Mouse (Mus musculus): ENCODE results near the gene Teddm3. TPM values are rescaled to one million over a fixed set of nuclear protein-coding genes. Genes with fewer than 3 reads are reported as not detected.
"Not testable (repeated sequence)": the region's sequence is repeated elsewhere in the genome, so short reads cannot be mapped to it uniquely, and the experiment has no call there.

Teddm3 gene
- polyA plus RNA-seq, 1 experiment from 2014 or later = not detected

GRCm38 (mm10) chr16:21149896-21150295 is 3.9 kb downstream of the Teddm3 start:
- peaks cover 5% of the 10 kb centered on the region; the same call in 1 of the 2 replicates for H3K4me1 ChIP-seq (replicated peaks)
- H3K9ac ChIP-seq = no peak overlapping the region
- no peaks in the 10 kb centered on the region for H3K9me3 ChIP-seq (replicated peaks)
- no peak for ATAC-seq (ENCODE audit: insufficient number of reproducible peaks, low FRiP score)
- H3K27ac ChIP-seq (ENCODE audit: poor library complexity, severe bottlenecking) = no peak overlapping the region
- H3K4me3 ChIP-seq = no peak overlapping the region
- no peak overlapping the region for H3K4me2 ChIP-seq
- H3K27me3 ChIP-seq (replicated peaks) = no peaks in the 10 kb centered on the region
- H3K36me3 ChIP-seq = no peaks in the 10 kb centered on the region

- not testable (repeated sequence) for H3K9ac ChIP-seq; ATAC-seq (ENCODE audit: insufficient number of reproducible peaks, low FRiP score); H3K4me3 ChIP-seq; H3K9me3 ChIP-seq (replicated peaks); H3K4me2 ChIP-seq; H3K27me3 ChIP-seq (replicated peaks); H3K36me3 ChIP-seq; H3K4me1 ChIP-seq (replicated peaks); H3K27ac ChIP-seq (ENCODE audit: poor library complexity, severe bottlenecking)
- WGBS = 82% methylated on average over 1 of the region's 1 CpGs
Measured at GRCm38 (mm10) chr16:21148451-21148850, 5.3 kb downstream of the Teddm3 start.

DNA sequence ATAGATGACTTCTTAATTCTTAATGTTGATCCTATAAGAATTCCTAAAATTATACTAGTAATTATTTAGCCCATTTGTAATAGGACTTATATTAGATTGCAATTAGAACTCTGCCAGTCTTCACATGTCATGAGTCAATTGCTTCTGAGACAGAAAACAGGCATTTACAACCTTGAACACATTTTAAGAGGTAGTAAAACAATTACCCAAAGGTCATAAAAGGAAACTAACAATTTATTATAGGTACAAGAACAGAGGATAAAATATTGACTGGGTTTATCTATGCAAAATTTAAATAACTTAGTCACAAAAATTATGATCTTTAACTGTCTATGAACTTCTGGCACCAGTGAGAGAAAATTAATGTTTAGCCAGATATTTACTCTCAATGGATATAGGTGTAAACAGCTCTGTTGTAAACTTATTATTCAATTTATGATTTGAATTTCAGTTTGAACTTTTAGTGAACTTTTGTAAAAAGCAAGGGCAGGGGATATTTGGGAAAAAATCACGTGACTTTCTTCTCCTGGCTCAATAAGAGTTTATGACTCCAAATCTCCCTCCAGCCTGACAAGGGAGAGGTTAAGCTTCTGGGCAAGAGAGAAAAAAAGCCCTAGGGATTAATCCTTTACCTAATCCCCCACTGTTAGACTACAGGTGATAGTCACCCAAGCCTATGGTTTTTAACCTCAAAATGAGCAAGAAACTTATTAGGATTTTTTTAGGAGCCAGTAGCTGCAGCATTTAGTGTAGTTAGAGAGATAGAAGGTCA is 17.3 kb downstream of the Teddm3 start:
- Histone ChIP-seq H3K9ac (no peak overlapping the region), H3K4me2 (no peak overlapping the region), H3K4me3 (no peak overlapping the region), H3K27me3 (replicated peaks) (no peaks in the 10 kb centered on the region), H3K27ac (ENCODE audit: poor library complexity, severe bottlenecking) (no peak overlapping the region), H3K4me1 (replicated peaks) (no peaks in the 10 kb centered on the region), H3K9me3 (replicated peaks) (peaks cover 7% of the 10 kb centered on the region; the same call in 1 of the 2 replicates), H3K36me3 (no peaks in the 10 kb centered on the region)
- 44% methylated on average over 1 of the region's 1 CpGs for WGBS
- ATAC-seq (ENCODE audit: insufficient number of reproducible peaks, low FRiP score) = no peak

GRCm38 (mm10) chr16:21127666-21128065 is 26.1 kb downstream of the Teddm3 start:
- not testable (repeated sequence) for H3K27ac ChIP-seq (ENCODE audit: poor library complexity, severe bottlenecking); H3K9me3 ChIP-seq (replicated peaks); H3K36me3 ChIP-seq; H3K9ac ChIP-seq; H3K27me3 ChIP-seq (replicated peaks); H3K4me2 ChIP-seq; ATAC-seq (ENCODE audit: insufficient number of reproducible peaks, low FRiP score); H3K4me1 ChIP-seq (replicated peaks); H3K4me3 ChIP-seq
- 74% methylated on average over 3 of the region's 3 CpGs for WGBS

- H3K4me3 ChIP-seq; ATAC-seq (ENCODE audit: insufficient number of reproducible peaks, low FRiP score): not testable (repeated sequence)
Measured at GRCm38 (mm10) chr16:21122776-21123175, 31.0 kb downstream of the Teddm3 start.

DNA sequence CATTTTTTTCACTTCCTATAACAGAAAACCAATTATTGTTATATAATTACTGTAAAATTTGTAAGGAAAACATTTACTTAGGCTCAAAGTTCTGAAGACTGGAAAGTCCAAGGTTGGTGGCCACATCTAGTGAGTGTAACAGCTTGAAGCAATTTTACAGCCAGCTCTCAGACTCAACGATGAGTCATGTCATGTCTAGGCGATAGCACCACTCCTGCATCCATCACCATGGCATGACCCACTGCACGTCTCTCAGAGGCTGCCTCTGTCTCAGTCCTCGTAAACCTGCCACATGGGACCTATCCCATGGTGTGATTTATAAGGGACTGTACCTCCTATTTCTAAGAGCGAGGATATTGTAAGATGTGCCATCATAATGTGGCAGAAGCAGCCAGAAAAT is 37.7 kb downstream of the Teddm3 start:
- no peak overlapping the region for H3K9ac ChIP-seq
- H3K27ac ChIP-seq (ENCODE audit: poor library complexity, severe bottlenecking) = no peak overlapping the region
- H3K36me3 ChIP-seq = no peaks in the 10 kb centered on the region
- H3K4me1 ChIP-seq (replicated peaks) = no peaks in the 10 kb centered on the region
- no peak for ATAC-seq (ENCODE audit: insufficient number of reproducible peaks, low FRiP score)
- H3K4me2 ChIP-seq = no peak overlapping the region
- H3K9me3 ChIP-seq (replicated peaks) = no peaks in the 10 kb centered on the region
- no peak overlapping the region for H3K4me3 ChIP-seq
- no peaks in the 10 kb centered on the region for H3K27me3 ChIP-seq (replicated peaks)
- 74% methylated on average over 5 of the region's 5 CpGs for WGBS

More at GRCm38 (mm10) chr16:21122776-21123175, 31.0 kb downstream of the Teddm3 start:
- H3K4me2 ChIP-seq; H3K27ac ChIP-seq (ENCODE audit: poor library complexity, severe bottlenecking); H3K9ac ChIP-seq; H3K9me3 ChIP-seq (replicated peaks); H3K4me1 ChIP-seq (replicated peaks); H3K27me3 ChIP-seq (replicated peaks); H3K36me3 ChIP-seq: not testable (repeated sequence)
- WGBS = 68% methylated on average over 2 of the region's 2 CpGs

DNA sequence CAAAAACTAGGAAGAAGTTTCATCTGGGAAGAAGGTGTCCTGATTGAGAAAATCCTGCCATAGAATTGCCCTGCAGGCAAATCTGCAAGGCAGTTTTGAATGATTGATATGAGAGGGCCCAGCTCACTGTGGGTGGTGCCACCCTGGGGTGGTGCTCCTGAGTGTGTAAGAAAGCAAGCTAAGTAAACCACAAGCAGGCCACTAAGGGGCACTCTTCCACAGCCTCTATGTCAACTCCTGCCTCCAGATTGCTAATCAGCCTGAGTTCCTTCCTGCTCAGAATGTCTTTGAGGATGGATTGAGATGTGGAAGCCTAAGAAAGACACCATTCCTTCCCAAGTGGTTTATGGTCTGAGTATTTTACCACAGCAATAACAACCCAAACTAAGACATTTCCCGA is 44.3 kb downstream of the Teddm3 start:
- no peak overlapping the region for H3K4me3 ChIP-seq

More for the DNA sequence above, 44.3 kb downstream of the Teddm3 start:
- 75% methylated on average over 1 of the region's 1 CpGs for WGBS
- Histone ChIP-seq H3K27ac (ENCODE audit: poor library complexity, severe bottlenecking) (no peak overlapping the region), H3K9me3 (replicated peaks) (no peaks in the 10 kb centered on the region), H3K4me1 (replicated peaks) (no peaks in the 10 kb centered on the region), H3K9ac (no peak overlapping the region), H3K4me2 (no peak overlapping the region), H3K36me3 (no peaks in the 10 kb centered on the region), H3K27me3 (replicated peaks) (no peaks in the 10 kb centered on the region)
- no peak for ATAC-seq (ENCODE audit: insufficient number of reproducible peaks, low FRiP score)

Other genes with a start within 250 kb of the Teddm3 start
- gene Ephb3, start 50.8 kb upstream of the Teddm3 start, polyA plus RNA-seq (2016; fragmentation: Nextera tagmentation; extraction: Ambion mirVana) = 24.0 and 25.4 TPM in 2 replicates

All from heart, embryonic 12.5 days (tissue).